Mouse (Mus musculus): Measurements from ENCODE around the gene Sertad1.
A peak's percentile ranks its signal among the peaks of the same experiment; 100 is the strongest.
"Not testable (repeated sequence)": the region's sequence is repeated elsewhere in the genome, so short reads cannot be mapped to it uniquely, and the experiment has no call there.

The Sertad1 gene

DNA sequence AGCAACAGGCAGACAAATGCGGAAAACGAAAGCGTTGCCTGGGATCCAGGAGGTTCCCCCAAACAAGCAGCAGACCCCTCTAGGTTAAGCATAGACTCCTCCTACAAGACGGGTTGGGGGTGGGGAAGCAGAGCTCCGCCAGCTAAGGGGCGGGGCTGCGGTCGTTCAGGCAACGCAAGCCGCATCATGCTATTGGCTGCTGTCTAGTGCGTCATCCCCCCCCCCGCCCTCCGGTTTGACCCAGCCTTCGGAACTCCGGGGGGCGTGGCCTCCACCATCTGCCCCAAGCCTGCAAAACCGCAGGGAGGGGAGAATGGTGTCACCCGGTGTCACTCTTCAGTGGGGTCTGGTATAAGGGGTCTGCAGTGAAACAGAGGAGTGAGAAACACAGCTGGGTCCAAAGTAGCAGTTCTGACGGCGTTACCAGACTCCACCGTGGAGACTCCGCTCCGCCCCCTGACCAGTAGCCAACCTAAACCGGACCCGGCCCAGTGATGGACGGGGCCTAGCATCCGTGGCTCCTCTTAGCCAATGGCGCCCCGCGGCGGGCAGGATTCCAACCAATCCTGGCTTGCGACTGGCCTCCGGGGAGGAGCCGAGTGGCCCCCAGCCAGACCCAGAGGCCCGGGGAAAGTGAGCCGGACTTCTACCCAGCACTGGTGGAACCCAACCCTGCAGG lies 13.4 kb upstream of the Sertad1 start, which contains the start of gene Sertad3:
TSS of gene Sertad3 (plus strand) at position 613 of the 679 bp plus-strand sequence.
- peak; percentile 100 for DNase-seq (ENCODE audit: low spot score)

DNA sequence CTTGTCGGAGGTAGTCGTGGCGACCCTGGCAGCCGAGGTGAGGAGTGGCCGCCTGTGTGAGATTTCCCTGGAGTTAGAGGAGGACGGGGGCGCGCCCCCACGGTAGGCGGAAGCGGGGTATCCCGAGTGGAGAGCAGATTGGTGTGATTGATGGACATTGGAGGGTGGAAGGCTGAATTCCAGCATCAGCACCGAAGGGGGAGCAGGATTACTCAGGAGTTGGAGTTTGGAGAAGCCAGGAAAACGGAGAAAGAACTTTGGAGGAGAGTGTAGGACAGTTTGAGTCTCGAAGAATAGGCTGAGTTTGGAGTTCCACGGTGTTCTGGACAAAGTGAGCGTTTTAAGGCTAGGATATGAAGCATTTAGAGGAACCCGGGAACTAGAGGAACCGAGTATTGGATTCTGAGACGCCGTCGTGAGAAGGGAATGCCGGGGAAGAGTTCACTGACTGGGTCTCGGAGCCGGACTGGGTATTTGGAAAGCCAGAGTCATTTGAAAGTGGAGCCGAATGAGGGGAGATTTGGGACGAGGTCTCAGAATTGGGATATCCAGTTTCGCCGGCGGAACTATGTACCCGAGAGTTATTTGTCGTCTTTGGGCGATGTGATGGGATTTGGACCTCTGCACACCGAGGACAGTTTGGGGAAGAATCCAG lies 12.7 kb upstream of the Sertad1 start:
- no peak for DNase-seq (ENCODE audit: low spot score)

DNA sequence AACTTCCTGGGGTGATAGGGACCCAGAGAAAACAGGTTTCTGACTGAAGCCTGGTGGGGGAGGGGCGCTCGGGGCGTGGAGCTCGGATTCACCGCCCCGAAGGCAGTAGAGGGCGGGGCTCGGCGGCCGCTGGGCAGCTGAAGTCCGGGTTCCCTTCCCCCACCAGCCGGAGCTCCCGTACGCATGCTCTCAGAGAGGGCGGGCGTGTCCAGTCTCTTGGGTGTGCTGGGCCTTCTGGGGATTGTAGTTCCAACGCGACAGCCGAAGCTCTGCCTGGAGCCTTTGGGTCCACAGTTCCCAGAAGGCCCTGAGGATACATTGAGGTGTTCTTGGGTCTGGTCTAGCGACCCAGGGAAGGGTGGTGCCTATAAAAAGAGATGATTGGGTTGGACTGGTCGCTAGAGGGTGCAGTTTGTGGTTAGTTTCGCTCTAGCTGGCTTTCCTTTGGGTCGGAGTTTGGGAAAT lies 12.2 kb upstream of the Sertad1 start:
- peak; percentile 87 for DNase-seq (ENCODE audit: low spot score)

DNA sequence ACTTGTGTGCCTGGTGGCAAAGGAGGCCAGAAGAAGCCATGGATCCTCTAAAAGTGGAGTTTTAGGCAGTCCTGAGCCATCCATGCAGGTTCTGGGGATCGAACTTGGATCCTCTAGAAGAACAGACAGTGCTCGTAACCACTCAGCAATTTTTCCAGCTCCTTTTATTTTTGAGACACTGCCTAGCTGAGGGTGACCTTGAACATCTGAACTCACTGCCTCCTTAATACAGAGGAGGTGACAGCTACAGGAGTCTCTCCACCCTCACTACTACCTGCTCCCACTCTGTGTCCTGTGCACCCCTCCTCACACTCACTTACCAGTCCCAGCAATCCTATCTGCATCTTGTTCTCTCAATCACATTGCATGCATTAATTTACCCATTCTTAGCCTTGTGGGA lies 11.1 kb upstream of the Sertad1 start:
- no peak for DNase-seq (ENCODE audit: low spot score)

DNA sequence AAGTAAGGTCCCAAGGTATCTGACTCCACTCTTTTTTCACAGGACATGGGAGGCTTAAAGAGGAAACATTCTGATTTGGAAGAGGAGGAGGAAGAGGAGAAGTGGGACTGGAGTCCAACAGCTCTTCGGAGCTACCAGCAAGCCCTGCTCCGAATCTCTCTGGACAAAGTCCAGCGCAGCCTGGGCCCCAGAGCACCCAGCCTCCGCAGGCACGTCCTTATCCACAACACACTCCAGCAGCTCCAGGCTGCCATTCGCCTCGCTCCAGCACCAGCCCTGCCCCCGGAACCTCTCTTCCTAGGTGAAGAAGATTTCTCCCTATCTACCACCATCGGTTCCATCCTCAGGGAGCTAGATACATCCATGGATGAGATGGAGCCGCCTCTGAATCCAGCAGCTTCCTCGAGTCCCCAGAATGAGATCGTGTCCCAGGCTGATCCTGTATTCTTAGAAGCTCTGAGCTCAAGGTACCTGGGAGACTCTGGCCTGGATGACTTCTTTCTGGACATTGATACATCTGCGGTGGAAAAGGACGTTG lies 10.5 kb upstream of the Sertad1 start:
- no peak for DNase-seq (ENCODE audit: low spot score)

DNA sequence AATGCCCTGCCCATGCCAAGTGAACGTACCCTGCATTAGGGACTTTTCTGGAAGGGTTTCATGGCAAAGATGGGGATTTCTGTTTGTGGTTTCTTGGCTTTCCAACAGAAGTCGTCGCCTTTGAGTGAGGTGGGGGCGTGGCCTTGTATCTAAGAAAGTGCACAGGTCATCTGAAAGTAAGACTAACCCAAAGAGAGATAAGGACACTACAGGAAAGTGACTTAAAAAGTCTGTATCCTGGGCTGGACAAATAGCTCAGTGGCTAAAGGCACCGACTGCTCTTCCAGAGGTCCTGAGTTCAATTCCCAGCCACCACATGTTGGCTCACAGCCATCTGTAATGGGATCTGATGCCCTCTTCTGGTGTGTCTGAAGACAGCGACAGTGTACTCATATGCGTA lies 8.1 kb upstream of the Sertad1 start:
- no peak for DNase-seq (ENCODE audit: low spot score)

DNA sequence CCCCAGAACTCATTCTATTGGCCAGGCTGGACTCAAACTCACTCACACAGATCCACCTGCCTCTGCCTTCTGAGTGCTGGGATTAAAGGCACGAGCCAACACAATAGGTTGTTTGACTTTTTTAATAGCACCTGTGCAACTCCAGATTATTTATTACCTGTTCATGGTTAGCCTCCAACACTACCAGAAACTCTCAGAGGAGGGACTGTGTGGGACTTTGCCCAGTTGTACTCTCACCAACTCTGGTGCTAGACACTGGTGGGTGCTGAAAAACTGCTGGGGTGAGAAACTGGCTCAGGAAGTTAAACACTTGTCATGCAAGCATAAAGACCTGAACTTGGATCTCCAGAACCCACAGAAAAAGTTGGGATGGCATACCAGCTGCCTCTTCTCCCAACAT lies 7.0 kb upstream of the Sertad1 start:
- DNase-seq (ENCODE audit: low spot score), result no peak

DNA sequence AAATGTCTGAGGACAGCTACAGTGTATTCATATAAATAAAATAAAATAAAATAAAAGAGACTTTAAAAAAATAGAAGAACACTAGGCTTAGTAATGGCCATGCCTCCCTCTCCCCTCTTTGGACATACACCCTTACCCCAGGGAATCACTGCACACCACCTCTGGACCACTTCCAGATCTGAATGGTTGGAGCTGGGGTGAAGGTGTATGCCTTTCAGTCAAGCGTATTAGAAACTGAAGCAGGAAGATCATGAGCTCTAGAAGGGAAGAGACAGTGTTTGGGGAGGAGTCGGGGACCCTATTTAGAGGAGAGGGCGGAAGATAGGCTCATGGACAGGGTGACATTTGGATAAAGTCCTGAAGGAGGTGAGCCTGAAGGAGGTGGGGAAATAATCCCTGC lies 6.2 kb upstream of the Sertad1 start:
- no peak for DNase-seq (ENCODE audit: low spot score)

DNA sequence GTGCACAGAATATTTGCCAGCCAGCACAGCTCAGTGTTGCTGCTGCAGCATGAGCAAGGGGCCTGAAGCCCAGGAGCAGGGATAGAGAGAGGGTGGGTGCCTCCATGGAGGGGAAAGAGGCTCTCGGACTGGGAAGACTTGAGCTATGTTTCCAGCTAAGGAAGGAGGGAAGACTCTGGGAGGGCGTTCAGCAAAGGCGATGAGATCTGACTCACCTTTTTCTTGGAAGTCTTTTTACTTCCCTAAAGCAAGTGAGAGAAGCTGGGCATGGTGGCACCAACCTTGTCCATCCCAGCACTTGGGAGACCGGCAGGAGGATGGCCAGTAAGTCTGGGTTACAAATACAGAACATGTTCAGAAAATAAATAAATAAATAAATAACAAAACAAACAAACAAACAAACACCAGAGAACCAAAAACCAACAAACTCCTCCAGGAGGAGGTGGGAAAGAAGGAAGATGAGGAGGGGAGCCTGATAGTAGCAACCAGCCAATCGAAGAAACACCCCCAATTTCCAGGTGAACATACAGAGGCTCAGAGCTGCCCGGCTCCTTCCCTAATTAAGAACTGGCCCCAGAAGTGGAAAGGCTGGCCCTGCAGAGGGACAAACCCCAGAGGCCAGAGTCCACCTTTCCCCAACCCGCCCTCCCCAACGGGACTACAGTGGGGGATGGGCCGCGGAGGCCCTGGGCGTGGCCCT lies 5.6 kb upstream of the Sertad1 start:
- no peak for DNase-seq (ENCODE audit: low spot score)

DNA sequence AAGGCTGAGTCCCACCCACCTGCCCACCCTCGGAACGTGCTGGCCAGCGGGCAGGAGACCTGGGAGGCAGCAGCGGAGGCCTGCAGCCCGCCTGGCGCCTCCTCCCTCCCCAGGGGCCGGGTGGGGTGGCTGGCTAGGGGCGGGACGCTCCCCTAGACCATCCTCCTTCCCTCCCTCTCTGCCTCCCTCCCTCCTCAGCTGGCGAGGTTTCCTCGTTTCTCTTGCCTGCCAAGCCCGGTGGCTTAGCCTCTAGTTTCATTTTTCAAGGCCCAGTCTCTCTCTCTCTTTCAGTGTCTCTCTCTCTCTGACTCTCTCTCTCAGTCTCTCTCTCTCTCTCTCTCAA lies 5.1 kb upstream of the Sertad1 start:
- peak; percentile 63 for DNase-seq (ENCODE audit: low spot score)

DNA sequence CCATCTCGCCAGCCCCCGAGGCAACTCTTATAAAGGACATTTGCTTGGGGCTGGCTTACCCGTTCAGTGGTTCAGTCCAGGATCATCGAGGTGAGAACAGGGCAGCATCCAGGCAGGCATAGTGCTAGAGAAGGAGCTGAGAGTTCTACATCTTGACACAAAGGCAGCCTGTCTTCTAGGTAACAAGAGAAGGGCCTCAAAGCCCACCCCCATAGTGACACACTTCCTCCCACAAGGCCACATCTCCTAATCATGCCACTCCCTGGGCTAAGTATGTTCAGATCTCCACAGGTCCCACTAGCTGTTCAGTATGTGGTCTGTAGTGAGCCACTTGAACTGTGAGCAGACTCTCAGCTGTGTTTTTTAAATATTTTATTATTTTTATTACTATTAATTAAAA lies 2.9 kb upstream of the Sertad1 start:
- DNase-seq (ENCODE audit: low spot score), result no peak

DNA sequence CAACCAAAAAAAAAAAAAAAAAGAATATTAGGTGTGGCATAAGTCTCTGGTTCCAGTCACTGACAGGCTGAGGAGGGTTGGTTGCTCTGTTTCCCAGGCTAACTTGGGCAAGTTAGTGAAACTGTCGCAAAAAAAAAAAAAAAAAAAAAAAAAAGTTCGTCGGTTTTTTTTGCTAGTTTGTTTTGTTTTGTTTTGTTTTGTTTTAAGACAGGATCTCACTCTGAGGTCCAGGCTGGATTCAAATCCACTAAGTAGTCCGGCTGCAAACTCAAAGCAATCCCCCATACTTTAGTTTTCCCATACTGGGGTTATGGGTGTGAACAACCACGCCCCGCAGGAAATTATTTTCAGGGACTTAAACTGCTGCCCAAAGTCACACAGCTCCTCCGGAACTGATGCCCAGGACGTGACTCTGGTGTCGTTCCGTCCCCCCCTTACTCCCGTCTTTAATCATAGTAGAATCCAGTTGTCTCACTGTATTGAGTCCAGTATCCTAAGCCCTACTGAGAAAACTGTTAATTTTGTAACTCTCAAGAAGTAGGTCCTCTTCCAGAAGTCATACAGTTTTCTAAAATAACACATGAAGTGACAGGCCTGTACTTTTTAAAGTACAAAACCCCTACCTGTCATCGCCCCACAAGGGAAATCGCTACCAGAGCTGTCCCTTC lies 474 bp upstream of the Sertad1 start:
- DNase-seq (ENCODE audit: low spot score), result no peak

DNA sequence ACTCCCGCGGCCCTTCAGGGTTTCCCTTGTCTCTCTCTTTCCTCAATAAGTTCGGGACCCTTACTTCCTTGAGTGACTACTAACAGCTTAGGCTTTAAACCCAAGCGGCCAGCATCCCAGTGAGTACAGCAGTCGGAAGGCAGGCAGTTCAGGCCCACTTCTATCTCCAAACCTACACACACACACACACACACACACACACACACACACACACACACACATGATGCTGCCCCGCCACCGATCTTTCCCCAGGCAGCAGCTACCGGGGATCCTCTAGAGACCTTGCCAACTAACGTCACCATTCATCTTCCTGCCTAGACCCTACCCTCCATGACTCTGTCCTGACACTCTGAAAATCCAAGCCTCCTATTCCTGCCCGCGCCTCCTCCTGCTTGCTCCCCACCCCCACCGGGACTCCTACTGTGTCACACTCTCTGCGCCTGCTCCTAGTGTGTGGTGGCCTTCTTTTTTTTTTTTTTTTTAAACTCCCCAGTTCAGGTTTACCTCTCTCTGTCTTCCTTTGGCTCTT lies 1.1 kb downstream of the Sertad1 start:
- DNase-seq (ENCODE audit: low spot score), result no peak

DNA sequence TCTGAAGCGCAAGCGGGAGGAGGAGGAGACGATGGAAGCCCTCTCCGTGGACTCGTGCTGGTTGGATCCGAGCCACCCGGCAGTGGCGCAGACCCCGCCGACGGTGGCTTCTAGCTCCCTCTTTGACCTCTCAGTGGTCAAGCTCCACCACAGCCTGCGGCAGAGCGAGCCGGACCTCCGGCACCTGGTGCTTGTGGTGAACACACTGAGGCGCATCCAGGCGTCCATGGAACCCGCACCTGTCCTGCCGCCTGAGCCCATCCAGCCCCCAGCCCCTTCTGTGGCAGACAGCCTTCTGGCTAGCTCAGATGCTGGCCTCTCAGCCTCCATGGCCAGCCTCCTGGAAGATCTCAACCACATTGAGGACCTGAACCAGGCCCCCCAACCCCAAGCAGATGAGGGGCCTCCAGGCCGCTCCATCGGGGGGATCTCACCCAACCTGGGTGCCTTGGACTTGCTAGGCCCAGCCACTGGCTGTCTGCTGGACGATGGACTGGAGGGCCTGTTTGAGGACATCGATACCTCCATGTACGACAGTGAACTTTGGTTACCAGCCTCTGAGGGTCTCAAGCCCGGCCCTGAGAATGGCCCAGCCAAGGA lies 2.7 kb downstream of the Sertad1 start:
- DNase-seq (ENCODE audit: low spot score), result no peak

DNA sequence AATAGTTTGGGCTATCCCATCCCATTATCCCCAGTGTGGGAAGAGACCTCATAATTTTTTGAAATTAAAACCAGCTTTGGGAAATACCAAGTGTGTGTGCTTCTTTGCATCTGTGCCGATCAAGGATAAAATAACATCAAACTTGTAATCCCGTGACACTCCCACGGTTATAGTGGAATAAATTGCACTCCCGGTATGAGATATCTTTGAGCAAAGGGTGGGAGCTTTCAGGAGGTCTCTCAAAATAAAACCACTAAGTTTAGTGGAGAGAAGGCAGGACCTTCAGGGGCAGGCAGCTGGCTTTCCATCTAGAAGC lies 3.5 kb downstream of the Sertad1 start:
- no peak for DNase-seq (ENCODE audit: low spot score)

DNA sequence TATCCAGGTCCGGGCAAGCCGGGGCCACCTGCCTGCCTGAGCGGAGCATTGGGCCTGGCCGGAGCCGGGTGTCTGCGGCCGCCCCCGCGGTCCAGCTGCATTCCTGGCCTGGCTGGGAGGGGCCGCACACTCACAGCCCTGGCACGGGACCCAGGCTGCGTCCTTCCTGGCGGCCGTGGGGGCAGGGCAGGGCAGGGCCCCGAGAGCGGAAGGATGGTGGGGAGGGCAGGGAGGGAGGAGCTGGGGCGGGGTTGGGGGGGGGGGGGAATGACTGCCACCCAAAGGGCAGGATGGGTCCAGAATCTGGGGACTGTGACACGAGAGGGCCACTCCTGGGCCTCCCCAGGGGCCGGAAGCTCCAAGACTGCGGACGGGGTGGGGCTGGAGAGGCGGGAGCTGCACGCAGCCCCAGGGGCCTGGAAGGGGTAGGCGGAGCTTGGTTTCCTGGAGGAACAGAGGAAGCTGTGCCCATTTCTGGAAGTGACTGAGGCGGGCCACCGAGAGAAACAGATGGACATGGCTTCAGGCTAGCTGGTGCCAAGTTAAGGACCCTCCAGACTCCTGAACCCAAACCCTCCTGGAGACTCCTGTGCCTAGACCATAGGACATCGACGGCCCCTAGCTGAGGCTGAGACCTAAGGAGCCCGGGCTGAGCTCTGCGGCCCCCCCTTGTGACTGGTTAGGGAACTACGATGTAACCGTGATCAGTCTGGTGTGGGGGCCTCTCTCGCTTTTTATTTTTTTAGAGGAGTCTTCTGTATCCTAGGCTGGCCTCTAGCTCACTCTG lies 4.0 kb downstream of the Sertad1 start:
- peak; percentile 86 for DNase-seq (ENCODE audit: low spot score)

DNA sequence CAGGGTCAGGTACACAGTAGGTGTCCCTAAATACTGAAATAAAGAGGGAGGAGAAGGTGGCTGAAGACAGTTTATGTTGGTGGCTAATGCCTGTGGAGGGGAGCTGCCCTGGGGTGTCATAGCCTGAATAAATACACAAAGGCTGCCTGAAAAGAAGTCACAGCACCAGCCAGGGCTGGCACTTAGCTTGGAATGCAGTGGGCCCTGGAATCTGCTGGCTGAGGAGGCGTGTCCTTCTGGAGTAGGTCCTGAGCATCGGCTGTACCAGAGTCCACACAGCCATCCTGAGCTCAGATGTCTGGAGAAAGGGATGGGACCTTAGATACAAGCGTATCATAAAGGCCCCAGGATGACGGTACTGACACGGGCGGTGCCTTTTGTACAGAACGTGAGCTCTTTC lies 5.1 kb downstream of the Sertad1 start:
- no peak for DNase-seq (ENCODE audit: low spot score)

DNA sequence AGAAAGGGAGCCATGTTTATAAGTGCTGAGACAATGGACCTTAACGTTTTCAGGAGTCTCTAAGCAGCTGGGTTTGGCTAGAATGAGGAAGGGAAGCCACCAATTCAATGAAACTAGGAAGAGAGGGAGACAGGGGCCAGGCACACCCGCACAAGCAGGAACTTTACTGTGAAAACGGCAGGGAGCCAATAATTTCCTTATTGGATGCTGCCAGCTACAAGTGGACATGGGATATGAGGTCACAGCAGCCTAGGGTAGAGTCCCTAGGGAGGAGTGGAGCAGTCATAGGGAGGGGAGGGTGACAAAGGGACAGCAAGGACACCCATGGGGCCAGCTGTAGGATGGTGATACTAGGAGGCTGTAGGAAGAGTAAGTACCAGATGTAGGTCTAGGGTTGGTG lies 6.3 kb downstream of the Sertad1 start:
- DNase-seq (ENCODE audit: low spot score), result no peak

DNA sequence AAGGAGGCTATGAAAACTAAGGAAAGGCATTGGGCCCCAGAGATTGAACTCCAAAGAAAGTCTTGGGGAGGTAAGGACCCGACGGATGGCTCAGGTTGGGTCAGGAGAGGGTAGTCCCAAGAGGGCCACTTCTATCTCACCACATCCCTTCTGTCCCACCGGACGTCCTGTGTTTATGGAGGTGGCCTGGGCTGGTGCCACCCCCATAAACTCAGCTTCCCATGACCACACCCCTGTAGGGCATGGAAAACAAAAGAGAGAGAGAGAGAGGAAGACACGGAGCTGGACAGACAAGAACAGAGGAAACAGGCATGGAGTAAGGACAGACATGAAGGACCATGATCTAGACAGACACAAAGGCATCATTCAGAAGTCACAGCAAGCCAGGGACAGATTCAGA lies 6.7 kb downstream of the Sertad1 start:
- DNase-seq (ENCODE audit: low spot score), result no peak

DNA sequence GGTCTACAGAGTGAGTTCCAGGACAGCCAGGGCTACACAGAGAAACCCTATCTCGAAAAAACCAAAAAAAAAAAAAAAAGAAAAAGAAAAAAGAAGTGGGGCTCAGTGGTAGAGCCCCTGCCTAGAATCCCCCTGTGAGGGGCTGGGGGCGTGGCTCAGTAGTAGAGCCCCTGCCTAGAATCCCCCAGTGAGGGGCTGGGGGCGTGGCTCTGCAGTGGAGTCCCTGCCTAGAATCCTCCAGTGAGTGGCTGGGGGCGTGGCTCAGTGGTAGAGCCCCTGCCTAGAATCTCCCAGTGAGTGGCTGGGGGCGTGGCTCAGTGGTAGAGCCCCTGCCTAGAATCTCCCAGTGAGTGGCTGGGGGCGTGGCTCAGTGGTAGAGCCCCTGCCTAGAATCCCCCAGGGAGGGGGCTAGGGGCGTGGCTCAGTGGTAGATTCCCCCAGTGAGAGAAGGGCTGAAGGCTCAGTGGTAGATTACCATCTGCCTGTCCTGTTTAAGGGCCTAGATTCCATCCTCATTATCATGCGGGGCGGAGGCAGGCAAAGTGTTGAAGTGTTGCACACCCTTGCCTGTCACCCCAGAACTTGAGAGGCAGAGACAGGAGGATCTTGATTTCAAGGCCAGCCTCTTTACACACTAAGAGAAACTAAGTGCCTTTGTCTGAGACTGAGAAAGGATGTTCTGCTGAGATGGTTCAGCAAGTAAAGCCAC lies 8.1 kb downstream of the Sertad1 start:
- DNase-seq (ENCODE audit: low spot score), result not testable (repeated sequence)

DNA sequence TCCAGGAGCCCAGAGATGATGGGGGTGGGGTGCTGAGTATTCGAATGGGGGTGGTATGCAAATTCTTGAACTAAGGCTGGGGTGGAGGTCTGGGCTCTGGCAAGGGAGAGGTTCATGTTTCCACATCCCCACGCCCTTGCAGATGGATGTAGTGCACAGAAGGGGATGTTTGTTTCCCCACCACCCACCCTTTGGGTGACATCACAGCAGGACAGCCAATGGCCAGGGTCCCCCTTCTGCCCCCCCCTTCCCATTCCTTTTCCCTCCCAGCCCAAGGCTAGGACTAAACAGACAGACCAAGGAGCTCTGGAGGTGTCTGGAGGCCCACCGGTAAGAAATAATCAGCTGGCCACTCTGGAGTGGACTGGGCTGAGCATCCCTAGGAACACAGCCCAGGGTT lies 12.3 kb downstream of the Sertad1 start, which contains the start of gene Prx:
TSS of gene Prx (plus strand) at position 289 of the 400 bp plus-strand sequence.
- no peak for DNase-seq (ENCODE audit: low spot score)

Data from ovary, postnatal 10 days (tissue).